Mouse (Mus musculus) kidney, postnatal 0 days (tissue): ENCODE measurements around the gene Rrp9. TPM values are rescaled to one million over a fixed set of nuclear protein-coding genes. Genes with fewer than 3 reads are reported as not detected.

Experiments
- ATAC-seq: fragments of 200-750 bp; cut with Nextera tagmentation; replicated peaks from 2 replicates; pipeline ENCODE4 v1.8.0; 2017; ENCODE audit warnings: low read depth, moderate number of reproducible peaks, moderate TSS enrichment, moderate library complexity; ENCODE audit not compliant: low FRiP score
- DNase-seq: peaks from one replicate; pipeline ENCODE4 v3.0.0-alpha.2; 2016; ENCODE audit warnings: low spot score
- H3K27ac ChIP-seq: fragments of 300-500 bp; sonication (generic); 2 replicates; pipeline ENCODE4 v1.5.1; 2014; ENCODE audit warnings: mild to moderate bottlenecking
- H3K27me3 ChIP-seq: fragments of 300-500 bp; sonication (generic); 2 replicates; pipeline ENCODE4 v1.6.1; 2014; ENCODE audit warnings: low read length, mixed read lengths; ENCODE audit not compliant: insufficient read depth
- H3K36me3 ChIP-seq: fragments of 300-500 bp; sonication (generic); 2 replicates; pipeline ENCODE4 v1.6.1; 2014; ENCODE audit warnings: low read length, mixed read lengths; ENCODE audit not compliant: insufficient read depth
- H3K4me1 ChIP-seq: fragments of 300-500 bp; sonication (generic); replicated peaks from 2 replicates; pipeline ENCODE4 v1.6.1; 2014; ENCODE audit warnings: antibody characterized with exemption, low read length, mixed read lengths; ENCODE audit not compliant: insufficient read depth
- H3K4me2 ChIP-seq: fragments of 300-500 bp; sonication (generic); 2 replicates; pipeline ENCODE4 v1.6.1; 2014; ENCODE audit warnings: mild to moderate bottlenecking, low read length, moderate library complexity, mixed read lengths
- H3K4me3 ChIP-seq: fragments of 300-500 bp; sonication (generic); replicated peaks from 2 replicates; pipeline ENCODE4 v1.5.1; 2014; ENCODE audit warnings: low read depth, low read length
- H3K9ac ChIP-seq: fragments of 300-500 bp; sonication (generic); 2 replicates; pipeline ENCODE4 v1.6.1; 2014; ENCODE audit warnings: low read depth, low read length
- H3K9me3 ChIP-seq: fragments of 300-500 bp; sonication (generic); replicated peaks from 2 replicates; pipeline ENCODE4 v1.6.1; 2016; ENCODE audit warnings: low read length, inconsistent platforms, mixed read lengths
- CTCF ChIP-seq: IDR thresholded peaks from 2 replicates; pipeline ENCODE4 v1.5.1; 2016; ENCODE audit warnings: antibody characterized with exemption, low read depth, mild to moderate bottlenecking, moderate library complexity
- WGBS: fragments of 180-500 bp; shearing (Covaris S2); extraction: QIAGEN DNeasy Blood & Tissue Kit; methylation state at CpG from one replicate; pipeline ENCODE4 v1.1.7; 2014; 5-methylcytosine and 5-hydroxymethylcytosine counted together
- polyA plus RNA-seq: library from polyadenylated mRNA; unstranded; fragments of >200 nt; fragmentation: Nextera tagmentation; extraction: Ambion mirVana; gene quantifications from 2 replicates; pipeline ENCODE4 v1.2.1, GENCODE M21; 2015

Rrp9 gene
- polyA plus RNA-seq, 1 experiment from 2014 or later = 35.6 TPM

DNA sequence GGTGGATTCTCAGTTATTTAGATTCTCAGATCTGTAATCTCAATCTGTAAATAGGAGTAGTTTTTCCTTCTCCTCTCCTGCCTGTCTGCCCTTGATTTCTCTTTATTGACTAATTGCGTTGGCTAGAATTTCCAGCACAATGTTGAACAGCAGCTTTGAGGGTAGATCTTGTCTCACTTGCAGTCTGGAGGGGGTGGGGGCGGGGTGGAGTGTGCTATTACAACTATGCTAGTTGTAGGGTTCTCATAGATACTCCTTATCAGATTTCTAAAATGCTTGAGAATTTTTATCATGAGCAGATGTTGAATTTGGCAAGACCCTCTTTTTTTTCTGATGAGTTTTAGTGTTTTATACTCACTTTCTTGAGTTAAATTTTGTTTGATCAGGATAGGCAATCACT, 43.7 kb downstream of the Rrp9 start:
- H3K4me3 ChIP-seq = no peak overlapping the region
- ATAC-seq (no peak), DNase-seq (no peak)
- H3K27me3 ChIP-seq = no peaks in the 10 kb centered on the region
- H3K9ac ChIP-seq = no peak overlapping the region
- WGBS = 65% methylated on average over 2 of the region's 2 CpGs
- no peaks in the 10 kb centered on the region for H3K9me3 ChIP-seq
- no peak for TF ChIP-seq CTCF
- no peak overlapping the region for H3K4me2 ChIP-seq
- no peaks in the 10 kb centered on the region for H3K4me1 ChIP-seq
- H3K27ac ChIP-seq = no peak overlapping the region
- H3K36me3 ChIP-seq = no peaks in the 10 kb centered on the region

DNA sequence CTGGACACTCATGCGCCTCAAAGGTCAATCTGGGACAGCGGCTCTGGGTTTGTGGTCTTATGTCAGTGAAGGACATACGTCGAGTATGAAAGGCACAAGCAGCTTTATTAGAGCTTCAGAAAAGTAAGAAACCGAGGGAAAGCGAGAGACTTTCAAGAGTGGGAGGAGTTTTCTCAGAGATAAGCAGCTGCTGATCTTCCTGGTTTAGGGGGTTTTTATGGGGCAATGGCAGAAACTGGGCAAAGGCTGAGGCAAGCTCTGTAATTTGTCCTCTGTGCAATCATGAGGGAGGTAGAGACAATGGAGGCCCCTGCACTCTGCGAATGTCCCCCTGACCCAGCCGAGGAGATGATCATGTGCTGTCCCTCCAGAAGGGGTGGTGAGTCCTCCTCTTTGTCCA, 44.1 kb downstream of the Rrp9 start:
- ATAC-seq (no peak), DNase-seq (no peak)
- H3K27ac ChIP-seq = no peak overlapping the region
- TF ChIP-seq CTCF = no peak
- H3K9me3 ChIP-seq = no peaks in the 10 kb centered on the region
- H3K9ac ChIP-seq = no peak overlapping the region
- no peaks in the 10 kb centered on the region for H3K4me1 ChIP-seq
- no peak overlapping the region for H3K4me3 ChIP-seq
- no peaks in the 10 kb centered on the region for H3K36me3 ChIP-seq
- 74% methylated on average over 8 of the region's 8 CpGs for WGBS
- H3K27me3 ChIP-seq = no peaks in the 10 kb centered on the region
- no peak overlapping the region for H3K4me2 ChIP-seq

DNA sequence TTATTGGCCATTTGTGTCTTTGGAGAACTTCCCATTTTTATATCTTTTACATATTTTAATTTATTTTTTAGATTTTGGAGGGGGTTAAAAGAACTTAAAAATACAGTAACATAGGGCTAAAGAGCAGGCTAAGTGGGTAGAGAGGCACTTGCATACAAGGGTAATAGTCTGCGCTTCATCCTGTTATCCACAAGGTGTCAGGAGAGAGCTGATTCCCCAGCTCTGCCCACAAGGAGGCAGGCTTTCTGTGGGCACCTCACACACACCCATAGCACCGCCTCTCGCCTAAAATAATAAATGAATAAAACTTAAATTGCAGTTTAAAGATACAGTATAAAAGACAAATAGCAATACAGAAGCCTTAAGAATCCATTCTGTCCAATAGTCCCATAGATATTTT, 56.1 kb downstream of the Rrp9 start:
- H3K9ac ChIP-seq = no peak overlapping the region
- WGBS = 34% methylated on average over 3 of the region's 3 CpGs
- DNase-seq = peak; percentile 31

DNA sequence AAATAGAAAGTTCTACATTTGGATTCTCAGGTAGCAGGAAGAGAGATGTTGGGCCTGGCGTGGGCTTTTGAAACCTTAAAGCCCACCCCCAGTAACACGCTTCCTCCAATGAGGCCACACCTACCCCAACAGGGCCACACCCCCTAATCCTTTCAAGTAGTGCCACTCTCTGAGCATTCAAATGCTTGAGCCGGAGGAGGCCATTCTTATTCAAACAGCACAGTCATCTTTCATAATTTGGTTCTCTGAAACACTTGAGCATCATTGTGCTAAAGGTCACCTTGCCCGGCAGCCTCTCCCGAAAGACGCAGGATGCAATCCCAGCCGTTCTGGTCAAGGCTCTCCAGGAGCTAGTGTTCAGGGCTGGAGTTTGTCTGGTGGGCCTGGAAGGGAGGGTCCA, 58.5 kb downstream of the Rrp9 start:
- WGBS = 93% methylated on average over 7 of the region's 7 CpGs
- no peak for ATAC-seq

More for the DNA sequence above, 56.1 kb downstream of the Rrp9 start:
- ATAC-seq = no peak
- Histone ChIP-seq H3K4me2 (no peak overlapping the region), H3K4me3 (no peak overlapping the region), H3K27me3 (no peaks in the 10 kb centered on the region), H3K4me1 (no peaks in the 10 kb centered on the region), H3K27ac (no peak overlapping the region), H3K36me3 (no peaks in the 10 kb centered on the region), H3K9me3 (no peaks in the 10 kb centered on the region)
- peak; percentile 83 for TF ChIP-seq CTCF

DNA sequence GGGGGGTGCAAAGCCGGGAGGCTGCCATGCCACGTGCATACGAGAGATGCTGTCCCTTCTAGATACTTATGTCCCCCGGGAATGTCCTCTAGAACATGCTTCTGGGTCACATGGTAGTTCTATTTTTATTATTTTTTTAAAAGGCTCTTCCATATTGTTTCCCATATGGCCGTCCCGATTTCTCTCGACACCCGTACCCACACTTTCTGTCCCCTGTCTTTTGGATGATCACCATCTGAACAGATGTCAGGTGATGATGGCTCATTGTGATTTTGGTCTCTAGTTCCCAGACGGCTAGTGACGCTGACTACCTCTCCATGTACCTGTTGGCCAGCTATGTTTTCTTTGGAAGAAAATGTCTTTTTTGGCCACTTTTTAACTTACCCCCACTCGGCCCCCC, 59.2 kb downstream of the Rrp9 start:
- H3K9ac ChIP-seq = no peak overlapping the region
- H3K27ac ChIP-seq = no peak overlapping the region
- H3K27me3 ChIP-seq = no peaks in the 10 kb centered on the region
- H3K4me2 ChIP-seq = no peak overlapping the region
- no peaks in the 10 kb centered on the region for H3K4me1 ChIP-seq
- ATAC-seq (no peak), DNase-seq (no peak)
- no peak overlapping the region for H3K4me3 ChIP-seq
- no peaks in the 10 kb centered on the region for H3K36me3 ChIP-seq
- TF ChIP-seq CTCF = no peak
- WGBS = 87% methylated on average over 11 of the region's 11 CpGs
- H3K9me3 ChIP-seq = no peaks in the 10 kb centered on the region

More for the DNA sequence above, 58.5 kb downstream of the Rrp9 start:
- no peaks in the 10 kb centered on the region for H3K9me3 ChIP-seq
- no peak for DNase-seq
- no peak overlapping the region for H3K4me3 ChIP-seq
- no peak overlapping the region for H3K4me2 ChIP-seq
- H3K9ac ChIP-seq = no peak overlapping the region
- no peak overlapping the region for H3K27ac ChIP-seq
- H3K36me3 ChIP-seq = no peaks in the 10 kb centered on the region
- H3K4me1 ChIP-seq = no peaks in the 10 kb centered on the region
- H3K27me3 ChIP-seq = no peaks in the 10 kb centered on the region
- no peak for TF ChIP-seq CTCF

Other genes starting within 250 kb of the Rrp9 start
- gene Alas1, start 227.3 kb upstream of the Rrp9 start, polyA plus RNA-seq = 142 and 152 TPM in 2 replicates
- gene Poc1a, start 194.9 kb upstream of the Rrp9 start, polyA plus RNA-seq = 13.1 and 14.5 TPM in 2 replicates
- 15.1 and 15.8 TPM in 2 replicates for gene Dusp7, start 107.3 kb upstream of the Rrp9 start, polyA plus RNA-seq
- 1,104 and 1,207 TPM in 2 replicates for gene Rpl29, start 46.5 kb upstream of the Rrp9 start, polyA plus RNA-seq
- gene Acy1, start 37.6 kb upstream of the Rrp9 start, polyA plus RNA-seq = 62.9 and 67.0 TPM in 2 replicates
- gene Abhd14b, start 28.5 kb upstream of the Rrp9 start, polyA plus RNA-seq = 72.8 and 75.2 TPM in 2 replicates
- gene Abhd14a, start 28.3 kb upstream of the Rrp9 start, polyA plus RNA-seq = 57.0 and 60.8 TPM in 2 replicates
- 78.6 and 79.7 TPM in 2 replicates for gene Pcbp4, start 22.7 kb upstream of the Rrp9 start, polyA plus RNA-seq
- gene Gpr62, start 10.0 kb upstream of the Rrp9 start, polyA plus RNA-seq = 0.52 and 0.91 TPM in 2 replicates
- 5.8 and 6.4 TPM in 2 replicates for gene Parp3, start 986 bp downstream of the Rrp9 start, polyA plus RNA-seq
- gene Iqcf1, start 24.0 kb downstream of the Rrp9 start, polyA plus RNA-seq = not detected in 2 replicates
- not detected in 2 replicates for gene Iqcf5, start 38.6 kb downstream of the Rrp9 start, polyA plus RNA-seq
- not detected in 2 replicates for gene Iqcf3, start 85.7 kb downstream of the Rrp9 start, polyA plus RNA-seq
- gene Iqcf4, start 95.0 kb downstream of the Rrp9 start, polyA plus RNA-seq = not detected in 2 replicates
- not detected in 2 replicates for gene Iqcf6, start 150.6 kb downstream of the Rrp9 start, polyA plus RNA-seq
- not detected in 2 replicates for gene Grm2, start 180.1 kb downstream of the Rrp9 start, polyA plus RNA-seq
- gene Tex264, start 210.0 kb downstream of the Rrp9 start, polyA plus RNA-seq = 100 and 104 TPM in 2 replicates